Mouse (Mus musculus): ENCODE results near the gene Myzap.

GRCm38 (mm10) chr9:71554001-71554400 is 38.2 kb downstream of the Myzap start:
- TF ChIP-seq CTCF (IDR thresholded peaks at IDR 0.05; ENCODE audit: low read depth) (peak; percentile 6; the same call in 1 of the 2 replicates), EP300 (IDR thresholded peaks at IDR 0.05; ENCODE audit: low read depth) (no peak)
